Mouse (Mus musculus): ENCODE measurements at regions not wholly inside any gene's neighbourhood (a gene's known extent, or its start where the extent isn't known, plus 50 kb on each side); places are given as distances from the start of the nearest gene placed in this dataset.

- TF ChIP-seq USF1 (IDR thresholded peaks at IDR 0.05; ENCODE audit: low read depth, low read length) (no peak), MAFK (IDR thresholded peaks at IDR 0.05; ENCODE audit: borderline replicate concordance, low read depth, low read length) (no peak), CTCF (IDR thresholded peaks at IDR 0.05 in 2 of 3, conservative IDR thresholded peaks at IDR 0.05 in 1 of 3; ENCODE audit: control insufficient read depth in 1 of 3, insufficient read depth in 1 of 3, low read depth in 2 of 3, low read length in 3 of 3, poor library complexity in 1 of 3, severe bottlenecking in 1 of 3) (no peak), TAL1 (IDR thresholded peaks at IDR 0.05; ENCODE audit: low read length) (no peak), SIN3A (IDR thresholded peaks at IDR 0.05; ENCODE audit: low read length) (no peak)
Measured at GRCm38 (mm10) chr3:136531604-136532003, 138.3 kb upstream of the Ppp3ca start.
